Mouse (Mus musculus): Measurements from ENCODE around the gene Hormad1.

The Hormad1 gene

GRCm38 (mm10) chr3:95632648-95633588 lies 73.4 kb downstream of the Hormad1 start:
- no peak for DNase-seq (ENCODE audit: low read depth in 2 of 2, low spot score in 2 of 2)

GRCm38 (mm10) chr3:95635636-95636035 lies 76.2 kb downstream of the Hormad1 start:
- no peak for DNase-seq (ENCODE audit: low read depth in 2 of 2, low spot score in 2 of 2)

GRCm38 (mm10) chr3:95636072-95636471 lies 76.6 kb downstream of the Hormad1 start:
- no peak for DNase-seq (ENCODE audit: low read depth in 2 of 2, low spot score in 2 of 2)
